Mouse (Mus musculus) C3H10T1/2 (cell line): ENCODE data around the gene Ttc23. TPM values are rescaled to one million over a fixed set of nuclear protein-coding genes. Genes with fewer than 3 reads are reported as not detected.

ENCODE experiments used
- polyA plus RNA-seq, 2 experiments: library from polyadenylated mRNA; unstranded; fragments of >200 nt; fragmentation: generic; extraction: Trizol; gene quantifications; one replicate each; pipeline ENCODE4 v1.2.1; 2012; ENCODE audit warnings: missing spikeins in 2 of 2

Ttc23 gene
- 10 to 100 TPM in 1 of 2 experiments, 1 to 10 TPM in 1; 2.9 to 22.5 TPM for polyA plus RNA-seq

GRCm38 (mm10) chr7:67647277-67647676 is at the start of gene Ttc23:
Gene Ttc23 (plus strand): TSS chr7:67647410.

GRCm38 (mm10) chr7:67644833-67645680 is 2.2 kb upstream of the Ttc23 start, which contains the start of gene Lrrc28:
Gene Lrrc28 (minus strand): TSS chr7:67645268.

DNA sequence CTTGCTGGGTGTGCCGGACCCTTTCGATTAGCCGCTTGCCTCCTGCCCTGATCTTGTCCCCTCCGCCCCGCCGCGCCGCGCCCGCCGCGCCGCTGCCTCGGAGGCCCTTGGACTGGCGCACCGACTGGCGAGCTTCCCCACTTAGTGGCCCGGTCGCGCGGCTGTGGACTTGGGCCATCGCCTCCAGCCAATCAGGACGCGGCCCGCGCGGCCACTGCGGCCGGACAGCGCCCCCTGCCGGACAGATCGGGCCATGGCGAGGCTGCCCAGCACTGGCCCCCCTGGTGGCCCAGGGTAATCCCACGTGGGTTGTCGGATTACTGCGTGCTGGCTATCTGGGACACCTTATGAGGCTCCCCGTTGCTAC is 112.4 kb downstream of the Ttc23 start, which contains the start of gene Synm:
Gene Synm (minus strand): TSS at position 114 of the 367 bp plus-strand sequence.

Other genes starting within 250 kb of the Ttc23 start
- gene Lrrc28, start 2.1 kb upstream of the Ttc23 start, polyA plus RNA-seq: 10 to 100 TPM in 1 of 2 experiments, 1 to 10 TPM in 1; 7.9 to 10.2 TPM
- gene Synm, start 112.3 kb downstream of the Ttc23 start, polyA plus RNA-seq: 1 to 10 TPM in 1 of 2 experiments, under 1 TPM in 1; 0.07 to 8.1 TPM